Mouse (Mus musculus): ENCODE data around the gene Strip1. TPM values are rescaled to one million over a fixed set of nuclear protein-coding genes. Genes with fewer than 3 reads are reported as not detected.

The Strip1 gene
- polyA plus RNA-seq, 1 experiment from 2014 or later = 131 TPM

DNA sequence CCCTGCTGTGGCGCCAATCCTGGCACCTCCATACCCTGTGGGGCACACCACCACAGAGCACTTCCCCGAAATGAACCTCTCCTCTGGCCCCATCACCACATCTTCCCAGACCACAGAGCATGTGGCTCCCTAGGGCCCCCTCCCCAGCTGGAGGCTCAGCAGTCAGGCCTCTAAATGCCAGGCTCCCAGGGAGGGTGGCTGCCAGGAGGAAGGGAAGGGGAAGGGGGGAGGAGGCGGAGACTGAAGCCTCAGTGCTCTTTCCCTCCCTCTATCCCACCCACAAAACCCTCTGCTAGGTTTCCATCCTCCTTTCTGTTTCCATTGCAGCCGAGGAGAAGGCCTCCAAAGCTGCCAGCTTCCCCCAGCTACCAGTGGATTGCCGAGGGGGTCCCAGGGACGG is 31.4 kb downstream of the Strip1 start:
- Histone ChIP-seq H3K4me2 (ENCODE audit: low read length) (no peak overlapping the region), H3K4me1 (ENCODE audit: control insufficient read depth, insufficient read depth, low read depth, low read length) (peaks cover 4% of the 10 kb centered on the region), H3K36me3 (ENCODE audit: control insufficient read depth, insufficient read depth, low read length) (no peaks in the 10 kb centered on the region), H3K9ac (ENCODE audit: low read depth, low read length) (no peak overlapping the region), H3K9me3 (ENCODE audit: control insufficient read depth, low read length) (no peaks in the 10 kb centered on the region), H3K27me3 (replicated peaks; ENCODE audit: control insufficient read depth, insufficient read depth, low read length) (peaks cover 30% of the 10 kb centered on the region), H3K27ac (ENCODE audit: low read depth, low read length) (no peak overlapping the region), H3K4me3 (ENCODE audit: low read length) (no peak overlapping the region)
- ATAC-seq = no peak
- 48% methylated on average over 6 of the region's 6 CpGs for WGBS

DNA sequence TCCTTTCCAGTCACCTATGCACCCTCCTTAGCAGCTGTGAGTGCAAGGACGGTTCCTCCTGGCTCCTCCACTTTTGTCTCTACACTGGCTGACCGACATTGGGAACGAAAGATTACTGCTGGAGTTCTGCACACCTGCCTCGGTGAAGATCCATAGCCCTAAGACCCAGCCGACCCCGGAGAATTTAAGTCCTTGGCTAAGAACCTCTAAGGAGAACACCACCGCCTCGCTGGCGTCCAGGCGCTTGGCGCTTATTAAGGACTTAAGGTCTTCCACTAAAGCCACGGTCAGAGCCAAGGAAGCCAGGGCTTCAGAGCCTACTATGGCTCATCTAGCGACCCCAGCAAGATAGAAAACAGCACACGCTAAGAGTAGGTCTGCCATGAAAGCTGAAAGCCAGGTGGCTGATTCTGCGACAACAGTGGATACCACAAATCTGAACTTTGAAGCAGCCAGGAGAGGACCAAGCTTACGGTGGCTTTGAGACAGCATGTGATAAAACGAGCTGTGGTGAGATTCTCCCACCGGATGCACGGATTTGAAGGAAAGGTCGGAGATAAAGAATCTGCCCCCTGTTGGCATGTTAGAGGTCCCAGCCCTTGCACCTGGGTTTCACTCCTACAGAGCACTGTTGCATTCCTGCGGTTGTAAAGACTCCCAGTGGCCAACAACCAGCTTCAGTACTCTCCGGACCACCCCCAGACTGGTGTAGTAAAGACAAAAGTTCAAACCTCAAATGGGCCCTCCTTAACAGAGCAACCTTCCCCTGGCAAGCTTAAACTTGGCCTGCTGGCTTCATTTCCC is 33.7 kb downstream of the Strip1 start:
- no peak overlapping the region for H3K27ac ChIP-seq (ENCODE audit: low read depth, low read length)
- ATAC-seq = no peak

DNA sequence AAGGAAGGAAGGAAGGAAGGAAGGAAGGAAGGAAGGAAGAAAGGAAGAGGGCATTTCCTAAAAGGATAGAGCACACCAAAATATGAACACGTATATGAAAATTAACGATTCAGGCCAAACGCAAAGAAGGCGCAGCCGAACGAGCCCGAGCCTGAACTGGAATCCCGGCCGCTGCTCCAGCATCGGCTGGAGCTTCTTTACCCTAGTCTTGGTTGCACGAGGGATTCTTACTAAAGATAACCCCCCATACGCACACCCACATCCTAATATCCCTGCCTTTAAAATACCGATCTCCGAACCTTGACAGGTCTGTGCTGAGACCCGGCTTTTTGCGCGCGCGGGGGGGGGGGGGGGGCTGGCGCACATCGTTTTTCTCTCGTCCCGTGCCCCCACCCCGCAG is 34.4 kb downstream of the Strip1 start:
- Histone ChIP-seq H3K27ac (ENCODE audit: low read depth, low read length) (no peak overlapping the region), H3K9ac (ENCODE audit: low read depth, low read length) (no peak overlapping the region), H3K4me3 (ENCODE audit: low read length) (no peak overlapping the region), H3K9me3 (ENCODE audit: control insufficient read depth, low read length) (no peaks in the 10 kb centered on the region), H3K4me2 (ENCODE audit: low read length) (no peak overlapping the region), H3K36me3 (ENCODE audit: control insufficient read depth, insufficient read depth, low read length) (no peaks in the 10 kb centered on the region), H3K27me3 (replicated peaks; ENCODE audit: control insufficient read depth, insufficient read depth, low read length) (peaks cover 58% of the 10 kb centered on the region), H3K4me1 (ENCODE audit: control insufficient read depth, insufficient read depth, low read depth, low read length) (peaks cover 8% of the 10 kb centered on the region)
- 3% methylated on average over 18 of the region's 24 CpGs for WGBS
- no peak for ATAC-seq

More for the DNA sequence above, 33.7 kb downstream of the Strip1 start:
- no peak overlapping the region for H3K4me3 ChIP-seq (ENCODE audit: low read length)
- peaks cover 8% of the 10 kb centered on the region for H3K4me1 ChIP-seq (ENCODE audit: control insufficient read depth, insufficient read depth, low read depth, low read length)
- H3K27me3 ChIP-seq (replicated peaks; ENCODE audit: control insufficient read depth, insufficient read depth, low read length) = peaks cover 51% of the 10 kb centered on the region
- H3K36me3 ChIP-seq (ENCODE audit: control insufficient read depth, insufficient read depth, low read length) = no peaks in the 10 kb centered on the region
- no peak overlapping the region for H3K4me2 ChIP-seq (ENCODE audit: low read length)
- WGBS = 5% methylated on average over 22 of the region's 22 CpGs
- H3K9me3 ChIP-seq (ENCODE audit: control insufficient read depth, low read length) = no peaks in the 10 kb centered on the region
- no peak overlapping the region for H3K9ac ChIP-seq (ENCODE audit: low read depth, low read length)

DNA sequence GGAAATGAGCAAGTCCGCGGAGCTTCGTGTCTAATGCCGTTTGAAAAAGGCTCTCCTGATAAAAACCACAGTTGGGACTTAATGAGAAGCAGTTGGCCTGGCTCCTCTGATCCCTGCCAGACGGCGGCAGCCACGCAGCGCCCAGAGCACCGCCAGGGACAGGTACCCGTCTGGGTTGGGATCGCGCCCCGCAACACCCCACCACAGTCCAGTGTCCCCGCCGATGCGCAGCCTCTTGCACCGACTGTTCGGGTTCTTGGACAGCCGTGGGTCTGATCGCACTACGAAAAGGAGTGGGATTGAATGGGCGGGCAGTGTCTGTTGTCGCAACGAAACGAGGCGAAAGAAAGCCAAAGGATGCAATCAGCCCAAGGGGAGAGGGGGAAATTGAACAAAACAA is 34.9 kb downstream of the Strip1 start:
- Histone ChIP-seq H3K4me1 (ENCODE audit: control insufficient read depth, insufficient read depth, low read depth, low read length) (peaks cover 8% of the 10 kb centered on the region), H3K9me3 (ENCODE audit: control insufficient read depth, low read length) (no peaks in the 10 kb centered on the region), H3K4me3 (ENCODE audit: low read length) (0 out of 2 replicates have a peak overlapping the region, but pooled peaks have one; percentile 2), H3K27me3 (replicated peaks; ENCODE audit: control insufficient read depth, insufficient read depth, low read length) (peaks cover 60% of the 10 kb centered on the region), H3K27ac (ENCODE audit: low read depth, low read length) (no peak overlapping the region), H3K4me2 (ENCODE audit: low read length) (no peak overlapping the region), H3K9ac (ENCODE audit: low read depth, low read length) (no peak overlapping the region), H3K36me3 (ENCODE audit: control insufficient read depth, insufficient read depth, low read length) (no peaks in the 10 kb centered on the region)
- 1% methylated on average over 26 of the region's 26 CpGs for WGBS
- ATAC-seq = peak; percentile 9; the same call in 1 of the 2 replicates

DNA sequence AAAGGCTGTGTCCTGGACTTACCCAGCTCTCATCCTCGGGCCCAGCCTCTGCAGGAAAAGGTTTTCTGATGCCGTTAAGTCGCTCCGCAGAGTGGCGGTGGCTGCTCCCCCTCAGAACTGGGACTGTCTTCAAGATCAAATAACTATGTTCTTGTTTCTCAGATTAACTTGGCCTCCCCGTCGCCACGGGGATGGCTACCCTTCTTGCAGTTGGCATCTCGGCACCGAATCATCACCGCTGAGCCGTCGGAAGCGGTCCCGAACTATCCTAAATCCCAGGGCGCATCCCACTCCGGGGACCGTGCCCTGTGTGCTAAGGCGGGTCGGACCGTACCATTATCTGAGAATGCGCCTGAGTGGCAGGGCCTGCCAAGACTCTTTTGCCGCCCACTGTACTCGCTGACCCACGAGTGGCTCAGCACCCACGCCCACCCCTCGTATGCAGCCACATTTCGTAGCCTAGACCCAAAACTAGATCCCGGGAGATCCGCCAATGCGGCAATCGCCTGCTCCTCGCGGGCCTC is 35.5 kb downstream of the Strip1 start:
- Histone ChIP-seq H3K27me3 (replicated peaks; ENCODE audit: control insufficient read depth, insufficient read depth, low read length) (peaks cover 60% of the 10 kb centered on the region), H3K4me3 (ENCODE audit: low read length) (no peak overlapping the region), H3K36me3 (ENCODE audit: control insufficient read depth, insufficient read depth, low read length) (no peaks in the 10 kb centered on the region), H3K4me2 (ENCODE audit: low read length) (no peak overlapping the region; the same call in 1 of the 2 replicates), H3K9ac (ENCODE audit: low read depth, low read length) (no peak overlapping the region), H3K9me3 (ENCODE audit: control insufficient read depth, low read length) (no peaks in the 10 kb centered on the region), H3K27ac (ENCODE audit: low read depth, low read length) (no peak overlapping the region), H3K4me1 (ENCODE audit: control insufficient read depth, insufficient read depth, low read depth, low read length) (peaks cover 8% of the 10 kb centered on the region)
- ATAC-seq = no peak
- 2% methylated on average over 34 of the region's 34 CpGs for WGBS

DNA sequence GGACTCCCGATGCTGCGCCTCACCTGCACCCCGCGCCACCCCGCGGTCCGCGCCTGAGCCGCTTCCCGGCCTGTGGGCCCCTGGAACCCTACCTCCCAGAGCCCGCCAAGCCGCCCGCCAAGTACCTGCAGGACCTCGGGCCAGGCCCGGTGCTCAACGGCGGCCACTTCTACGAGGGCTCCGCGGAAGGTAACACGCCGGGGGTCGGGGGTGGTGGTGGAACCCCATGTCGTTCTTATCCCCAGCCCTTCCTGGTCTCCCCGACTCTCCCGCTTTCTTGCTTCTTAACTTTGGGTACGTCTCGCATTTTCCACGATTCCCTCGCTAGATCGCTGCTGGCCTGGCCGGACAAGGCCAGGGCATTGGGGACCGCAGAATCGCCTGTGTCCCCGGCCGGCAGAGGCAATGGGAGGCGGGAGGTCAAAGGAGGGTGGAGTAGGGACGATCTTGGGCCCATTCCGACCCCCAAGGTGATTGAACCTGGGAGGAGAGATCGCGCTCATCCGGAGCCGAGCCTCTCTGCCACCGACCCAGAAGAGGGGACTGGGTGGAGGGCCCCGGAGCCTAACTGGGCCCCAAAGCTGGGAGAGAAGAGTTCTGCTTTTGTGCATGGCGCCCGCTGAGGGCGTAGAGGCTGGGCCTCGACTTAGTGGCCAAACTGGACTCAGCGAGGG is 36.1 kb downstream of the Strip1 start:
- Histone ChIP-seq H3K9ac (ENCODE audit: low read depth, low read length) (peak overlapping the region; percentile 45), H3K27me3 (replicated peaks; ENCODE audit: control insufficient read depth, insufficient read depth, low read length) (peaks cover 58% of the 10 kb centered on the region), H3K27ac (ENCODE audit: low read depth, low read length) (no peak overlapping the region), H3K4me2 (ENCODE audit: low read length) (peak overlapping the region; percentile 59), H3K4me3 (ENCODE audit: low read length) (peak overlapping the region; percentile 34), H3K4me1 (ENCODE audit: control insufficient read depth, insufficient read depth, low read depth, low read length) (peaks cover 8% of the 10 kb centered on the region), H3K36me3 (ENCODE audit: control insufficient read depth, insufficient read depth, low read length) (no peaks in the 10 kb centered on the region), H3K9me3 (ENCODE audit: control insufficient read depth, low read length) (no peaks in the 10 kb centered on the region)
- WGBS = under 1% methylated on average over 41 of the region's 50 CpGs
- 0 out of 2 replicates have a peak, but pooled peaks have one; percentile 28 for ATAC-seq

DNA sequence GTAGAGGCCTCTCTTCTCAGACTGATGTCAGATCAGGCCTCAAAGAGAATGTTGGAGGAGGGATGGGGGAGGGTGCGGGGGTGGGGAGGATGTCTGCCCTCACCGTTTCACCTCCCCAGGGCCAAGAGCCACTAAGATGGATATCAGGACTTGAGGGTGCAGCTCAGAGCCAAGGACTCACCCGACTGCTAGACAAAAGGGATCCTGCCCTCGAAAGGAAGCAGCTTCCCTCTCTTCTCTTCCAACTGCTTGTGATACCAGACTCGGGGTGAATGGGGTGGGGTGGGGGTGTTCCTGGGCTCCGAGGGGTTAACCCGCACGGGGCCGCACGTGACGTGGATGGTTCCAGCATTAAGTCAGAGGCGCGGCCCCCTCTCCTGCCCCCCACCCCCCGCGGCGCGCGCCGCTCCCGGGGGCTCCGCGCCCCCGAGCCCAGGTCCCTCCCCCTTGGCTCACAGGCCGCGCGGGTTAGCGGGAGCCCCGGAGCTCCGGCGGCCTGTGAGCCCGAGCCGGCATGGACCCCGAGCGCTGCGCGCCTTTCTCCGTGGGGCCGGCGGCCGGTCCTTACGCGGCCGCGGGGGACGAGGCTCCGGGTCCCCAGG is 36.7 kb downstream of the Strip1 start, which contains the start of gene Alx3:
Gene Alx3, plus strand, starts transcription at position 370 of the 602 bp plus-strand sequence.
- H3K9ac ChIP-seq (ENCODE audit: low read depth, low read length) = peak within 1 kb of the TSS; percentile 45
- WGBS = 2% methylated on average over 25 of the region's 46 CpGs
- no peak within 1 kb of the TSS for H3K27ac ChIP-seq (ENCODE audit: low read depth, low read length)
- H3K4me1 ChIP-seq (ENCODE audit: control insufficient read depth, insufficient read depth, low read depth, low read length) = peaks cover 8% of the 10 kb centered on the region
- no peaks in the 10 kb centered on the region for H3K9me3 ChIP-seq (ENCODE audit: control insufficient read depth, low read length)
- ATAC-seq = 0 out of 2 replicates have a peak, but pooled peaks have one; percentile 16
- H3K4me2 ChIP-seq (ENCODE audit: low read length) = peak within 1 kb of the TSS; percentile 59
- peaks cover 54% of the 10 kb centered on the region for H3K27me3 ChIP-seq (replicated peaks; ENCODE audit: control insufficient read depth, insufficient read depth, low read length)
- no peaks in the 10 kb centered on the region for H3K36me3 ChIP-seq (ENCODE audit: control insufficient read depth, insufficient read depth, low read length)
- H3K4me3 ChIP-seq (ENCODE audit: low read length) = peak within 1 kb of the TSS; percentile 34

DNA sequence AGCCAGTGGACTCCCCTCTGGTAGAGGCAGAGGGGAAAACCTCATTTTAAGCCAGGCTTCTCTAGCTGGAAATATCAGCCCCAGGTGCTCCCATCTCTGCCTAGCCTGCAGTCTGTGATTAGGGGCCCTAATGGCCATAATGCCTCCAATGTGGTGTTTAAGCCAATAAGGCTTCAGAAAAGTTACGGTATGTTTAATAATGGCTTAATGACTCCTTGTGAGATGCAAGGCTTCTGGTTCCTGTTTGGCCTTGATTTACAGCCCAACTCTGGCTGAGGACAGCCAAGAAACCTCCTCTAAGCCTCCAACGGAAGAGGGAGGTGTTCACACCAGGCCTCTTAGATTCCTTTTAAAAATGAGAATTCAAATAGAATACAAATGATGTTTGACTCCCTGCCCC is 37.9 kb downstream of the Strip1 start:
- WGBS = 56% methylated on average over 2 of the region's 2 CpGs
- no peak for ATAC-seq
- no peak overlapping the region for H3K27ac ChIP-seq (ENCODE audit: low read depth, low read length)
- H3K4me3 ChIP-seq (ENCODE audit: low read length) = no peak overlapping the region
- H3K4me2 ChIP-seq (ENCODE audit: low read length) = no peak overlapping the region
- peaks cover 8% of the 10 kb centered on the region for H3K4me1 ChIP-seq (ENCODE audit: control insufficient read depth, insufficient read depth, low read depth, low read length)
- no peaks in the 10 kb centered on the region for H3K9me3 ChIP-seq (ENCODE audit: control insufficient read depth, low read length)
- H3K9ac ChIP-seq (ENCODE audit: low read depth, low read length) = no peak overlapping the region
- H3K36me3 ChIP-seq (ENCODE audit: control insufficient read depth, insufficient read depth, low read length) = no peaks in the 10 kb centered on the region
- H3K27me3 ChIP-seq (replicated peaks; ENCODE audit: control insufficient read depth, insufficient read depth, low read length) = peaks cover 49% of the 10 kb centered on the region

DNA sequence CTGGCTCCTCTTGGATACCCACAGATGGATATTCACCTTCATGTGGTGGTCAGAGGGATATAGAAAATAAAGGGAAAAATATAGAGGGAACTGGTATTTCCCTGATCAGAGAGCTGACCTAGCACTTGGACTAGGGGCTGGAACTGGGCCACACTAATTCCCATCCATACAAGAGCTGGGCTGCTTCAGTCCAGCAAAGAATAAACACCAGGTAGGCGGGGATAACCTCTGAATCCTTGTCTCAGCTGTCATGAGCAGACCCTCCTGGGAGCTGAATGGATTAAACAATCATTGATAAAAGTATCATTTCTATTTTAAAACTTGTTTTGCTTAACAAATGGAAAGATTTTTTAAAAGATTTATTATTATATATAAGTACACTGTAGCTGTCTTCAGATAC is 39.9 kb downstream of the Strip1 start:
- H3K9ac ChIP-seq (ENCODE audit: low read depth, low read length) = no peak overlapping the region
- no peak overlapping the region for H3K27ac ChIP-seq (ENCODE audit: low read depth, low read length)
- H3K4me3 ChIP-seq (ENCODE audit: low read length) = no peak overlapping the region
- H3K9me3 ChIP-seq (ENCODE audit: control insufficient read depth, low read length) = no peaks in the 10 kb centered on the region
- H3K4me2 ChIP-seq (ENCODE audit: low read length) = no peak overlapping the region
- WGBS = 59% methylated on average over 1 of the region's 1 CpGs
- ATAC-seq = no peak
- H3K4me1 ChIP-seq (ENCODE audit: control insufficient read depth, insufficient read depth, low read depth, low read length) = peaks cover 8% of the 10 kb centered on the region
- H3K27me3 ChIP-seq (replicated peaks; ENCODE audit: control insufficient read depth, insufficient read depth, low read length) = peaks cover 45% of the 10 kb centered on the region
- no peaks in the 10 kb centered on the region for H3K36me3 ChIP-seq (ENCODE audit: control insufficient read depth, insufficient read depth, low read length)

All from hindbrain, embryonic 16.5 days (tissue).